Mouse (Mus musculus) hematopoietic stem cell, adult 5-6 weeks (primary cell): ENCODE results near the gene Bmf. TPM values are rescaled to one million over a fixed set of nuclear protein-coding genes. Genes with fewer than 3 reads are reported as not detected.

Experiments
- ATAC-seq, 2 experiments: fragments of 125-278 bp in 1 of 2; replicated peaks in 1 of 2; 2 replicates each; pipeline ENCODE4 v1.8.0; 2016 to 2017; ENCODE audit warnings: inconsistent platforms in 2 of 2, mild to moderate bottlenecking in 2 of 2, moderate number of reproducible peaks in 2 of 2, low read depth in 1 of 2, moderate TSS enrichment in 1 of 2; ENCODE audit not compliant: low FRiP score in 2 of 2, poor library complexity in 2 of 2, severe bottlenecking in 2 of 2, insufficient read depth in 1 of 2, low TSS enrichment in 1 of 2
- total RNA-seq: library from RNA; stranded (forward); fragments of 172-1452, 232-1000 nt; gene quantifications from 2 replicates; pipeline ENCODE4 v1.2.3, GENCODE M21; 2017

Bmf gene
- total RNA-seq, 1 experiment from 2014 or later: 1.9 TPM

DNA sequence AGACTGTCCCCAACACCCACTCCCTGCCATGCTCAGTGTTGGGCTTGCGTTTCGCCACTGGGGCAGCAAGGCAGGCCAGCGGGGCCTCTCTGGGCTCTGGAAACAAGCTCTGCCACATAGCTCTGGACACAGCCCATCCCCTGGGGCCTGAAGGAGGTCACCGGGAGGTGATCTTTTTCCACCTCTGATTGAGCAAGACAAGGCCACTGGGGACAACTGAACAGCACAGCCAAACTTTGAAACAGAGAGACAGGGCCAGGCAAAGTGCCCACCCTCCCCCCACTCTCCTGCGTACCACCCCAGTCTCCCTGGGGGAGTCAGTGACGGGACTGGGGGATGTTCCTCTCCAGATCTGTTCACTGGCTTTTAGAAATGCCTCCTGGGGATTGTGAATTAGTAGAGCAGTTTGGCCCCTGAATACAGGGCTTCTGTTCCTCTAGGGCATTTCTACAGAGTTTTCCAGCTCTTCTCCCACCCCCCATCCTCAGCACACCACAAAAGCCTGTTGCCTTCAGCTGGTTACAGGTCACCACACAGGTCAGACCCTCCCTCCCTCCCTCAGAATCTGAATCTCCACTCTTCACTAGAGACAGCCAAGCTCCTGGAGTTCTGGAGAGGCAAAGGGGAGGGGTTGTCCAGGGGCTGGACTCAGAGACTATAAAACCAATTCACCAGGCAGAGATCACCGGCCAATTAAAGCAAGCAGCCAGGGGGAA, 19.9 kb downstream of the Bmf start:
- ATAC-seq: no peak

DNA sequence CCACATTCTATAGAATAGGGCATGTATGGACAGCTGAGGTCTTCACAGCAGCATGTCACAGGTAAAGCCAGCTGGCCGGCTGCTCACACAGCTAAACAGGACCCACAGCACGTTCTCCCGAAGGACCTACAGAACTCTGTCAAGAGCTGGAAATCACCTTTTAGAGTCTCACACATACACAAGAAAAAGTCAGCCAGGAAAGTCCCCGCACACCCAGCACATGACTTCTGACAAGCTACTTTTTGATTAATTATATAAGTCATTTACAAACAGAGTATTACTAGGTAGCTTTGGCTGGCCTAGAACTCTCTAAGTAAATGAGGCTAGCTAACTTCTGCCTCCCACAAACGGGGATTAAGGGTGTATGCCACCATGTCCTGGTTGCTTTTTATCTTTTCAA, 22.9 kb downstream of the Bmf start:
- ATAC-seq: no peak

DNA sequence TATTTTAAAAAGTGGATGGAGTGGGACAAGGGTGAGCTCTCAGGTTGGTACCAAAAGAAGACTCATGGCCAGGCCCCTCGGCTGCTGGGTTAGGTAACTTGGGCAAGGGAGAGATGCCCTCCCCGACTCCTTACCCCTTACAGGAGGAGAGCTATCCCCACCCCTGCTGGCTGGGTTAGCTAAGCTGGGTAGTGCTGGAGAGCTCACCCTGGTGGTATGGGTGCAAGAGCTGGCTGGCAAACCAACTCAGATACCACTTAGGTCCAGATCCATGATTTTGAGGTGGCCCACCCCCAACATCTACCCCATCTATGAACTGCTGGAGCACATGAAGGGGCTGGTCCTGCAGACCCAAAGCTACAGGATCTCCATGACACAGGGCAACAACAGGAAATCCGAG, 24.7 kb downstream of the Bmf start:
- no peak for ATAC-seq

DNA sequence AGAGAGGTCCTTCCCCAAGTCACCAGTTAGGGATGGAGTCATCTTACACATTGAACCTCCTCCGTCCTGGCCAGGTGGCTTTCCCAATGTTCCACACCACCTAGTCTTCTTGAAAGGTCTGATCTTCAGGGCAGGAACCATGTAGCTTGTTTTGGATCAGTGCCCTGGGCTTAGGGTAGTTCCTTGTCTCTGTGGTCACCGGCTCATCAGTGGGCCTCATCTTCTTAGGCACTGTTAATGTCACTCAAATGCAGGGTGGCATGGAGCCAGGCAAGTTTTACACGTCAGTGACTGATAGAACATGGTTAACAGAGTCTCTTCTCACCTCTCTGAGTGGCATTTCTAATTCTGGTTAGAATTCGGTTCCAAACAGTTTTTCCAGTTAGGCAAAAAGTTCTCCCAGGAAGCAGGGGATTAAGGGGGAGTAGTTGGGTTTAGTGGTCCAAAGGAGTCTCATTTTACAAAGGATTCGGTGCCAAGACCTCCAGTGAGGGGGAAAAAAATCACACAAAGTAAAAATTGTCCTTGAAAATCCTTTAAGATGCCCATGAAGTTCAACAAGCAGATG, 26.2 kb downstream of the Bmf start:
- ATAC-seq: no peak

DNA sequence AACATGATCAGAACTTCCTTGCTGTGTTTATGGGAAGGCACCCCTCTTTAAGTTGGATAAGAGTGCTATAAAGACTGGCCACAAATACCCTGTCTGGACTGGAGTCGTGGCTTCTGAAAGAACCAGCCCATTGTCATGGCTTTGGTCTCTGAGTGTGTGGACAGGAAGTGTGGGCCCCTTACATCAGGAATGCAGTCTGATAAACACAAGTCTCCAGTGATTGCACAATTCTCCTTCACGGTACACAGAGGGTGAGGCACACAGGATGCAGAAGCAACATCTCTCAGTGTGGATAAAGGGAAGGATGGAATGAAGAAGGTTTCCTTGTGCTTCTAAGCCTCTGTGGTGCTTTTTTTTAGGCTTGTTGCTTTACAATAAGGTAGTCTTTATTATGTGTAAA, 27.2 kb downstream of the Bmf start:
- 0 out of 4 replicates have a peak, but pooled peaks of 1 of the 2 experiments have one; percentile 8 for ATAC-seq

DNA sequence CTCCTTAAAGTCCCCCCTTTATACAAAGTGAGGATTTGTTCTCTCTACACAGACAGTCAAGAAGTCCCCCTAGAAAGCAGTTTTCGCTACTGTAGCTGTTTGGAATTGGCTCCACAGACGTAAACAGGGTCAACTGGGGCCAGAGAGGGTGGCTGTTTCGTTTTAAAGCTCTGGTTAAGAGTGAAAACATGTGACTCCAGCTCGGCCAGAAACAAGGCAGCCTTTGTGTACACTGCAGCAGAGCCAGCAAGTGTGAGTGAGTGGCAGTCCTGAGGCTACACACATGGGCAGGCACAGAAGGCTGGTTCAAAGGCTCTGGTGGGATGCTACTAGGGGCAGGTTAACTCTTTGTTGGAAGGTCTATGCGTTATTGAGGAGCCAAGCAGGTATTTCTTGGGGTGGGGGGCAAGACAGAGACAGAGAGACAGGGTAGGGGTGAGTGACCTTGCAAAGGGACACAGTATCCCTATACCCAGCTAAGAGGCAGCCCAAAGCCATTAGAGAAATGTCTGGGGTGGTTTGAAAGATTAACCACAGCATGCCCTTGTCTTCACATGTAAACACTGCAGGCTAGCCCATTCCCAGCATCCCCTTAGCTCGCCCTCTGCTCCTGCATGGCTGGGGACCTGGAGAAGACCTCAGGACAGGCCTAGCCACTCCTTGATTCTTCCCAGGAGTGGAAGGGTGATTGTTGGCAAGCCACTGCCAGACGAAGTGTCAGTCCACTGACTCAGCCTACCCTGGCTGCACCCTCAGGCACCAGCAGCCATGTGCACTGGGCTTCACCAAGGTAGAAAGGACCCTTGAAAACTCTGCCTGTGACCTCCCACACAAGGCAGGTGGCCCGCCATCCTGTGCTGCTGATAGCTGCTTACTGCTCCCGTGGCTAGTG, 29.2 kb downstream of the Bmf start:
- peak; percentile 56 to 57; a peak in 3 of 4 replicates for ATAC-seq

DNA sequence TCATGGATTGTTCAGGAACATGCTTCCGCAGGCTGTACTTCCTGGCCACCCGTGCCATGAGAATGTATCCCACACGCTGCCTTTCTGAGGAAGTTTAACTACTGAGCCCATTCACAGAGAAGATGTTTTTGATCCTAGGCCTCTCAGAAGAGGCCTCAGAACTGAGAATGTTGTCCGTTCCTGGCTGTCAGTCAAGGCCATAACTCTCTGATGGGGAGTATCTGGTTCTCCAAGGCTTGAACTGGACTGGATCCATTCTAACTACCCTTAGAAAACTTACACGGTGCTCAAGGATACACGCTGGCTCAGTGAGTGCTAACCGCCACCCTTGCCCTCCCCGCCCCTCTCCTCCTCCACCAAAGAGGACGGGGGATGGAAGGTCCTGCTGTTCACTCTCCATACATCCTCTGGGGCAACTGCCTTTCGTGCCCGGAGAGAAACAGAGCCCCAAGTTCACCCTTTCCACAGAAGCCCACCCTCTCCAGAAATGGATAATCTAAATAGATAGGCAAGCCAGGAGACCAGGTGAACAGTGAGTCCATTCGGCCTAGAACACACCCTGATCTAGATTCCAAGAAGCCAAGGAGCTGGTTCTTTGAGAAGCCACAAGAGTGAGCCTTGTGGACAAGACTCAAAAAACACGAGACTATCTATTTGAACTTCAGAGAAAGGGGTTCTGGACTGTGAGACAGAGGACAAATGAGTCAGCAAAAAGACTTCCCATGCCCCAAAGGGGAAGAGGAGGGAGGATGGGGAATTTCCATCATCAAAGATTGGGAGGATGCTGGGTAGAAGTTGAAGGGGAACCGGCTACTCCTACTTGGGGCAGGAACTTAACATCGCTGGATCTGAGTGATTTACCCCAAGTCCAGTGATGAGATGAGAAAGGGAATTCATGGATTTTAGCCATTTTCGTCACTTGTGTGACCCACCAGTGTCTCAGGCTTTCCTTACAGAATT, 36.8 kb downstream of the Bmf start:
- no peak for ATAC-seq

DNA sequence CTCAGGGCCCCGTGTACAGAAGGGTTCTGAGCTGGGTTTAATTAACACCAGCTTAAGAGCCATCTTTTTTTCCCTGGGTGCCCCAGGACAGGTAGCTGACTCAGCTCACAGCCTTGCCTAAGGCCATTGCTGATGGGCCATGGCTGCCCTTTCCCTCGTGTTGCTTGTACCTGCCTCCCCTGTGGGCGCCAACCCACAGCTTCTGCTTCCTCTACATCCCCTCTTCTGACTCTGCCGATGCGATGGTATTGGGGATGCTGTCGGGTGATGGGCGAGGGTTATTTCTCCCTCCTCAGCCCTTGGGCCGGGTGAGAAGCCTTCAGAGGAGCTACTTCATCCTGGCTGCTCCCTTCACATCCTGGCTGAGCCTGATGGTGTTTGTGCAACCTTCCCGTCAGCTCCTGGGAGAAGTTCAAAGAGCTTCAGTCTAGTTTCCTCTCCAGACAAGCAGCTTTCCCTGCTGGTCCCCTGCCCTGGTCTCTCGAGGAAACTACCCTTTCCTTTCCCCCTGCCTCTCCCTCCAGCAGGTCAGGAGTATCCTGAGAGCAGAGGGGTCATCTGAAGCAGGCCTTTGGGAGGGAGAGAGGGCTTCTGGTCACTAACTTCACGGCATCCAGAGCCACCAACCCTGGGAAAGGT, 37.6 kb downstream of the Bmf start:
- peak; percentile 76 to 88 for ATAC-seq

DNA sequence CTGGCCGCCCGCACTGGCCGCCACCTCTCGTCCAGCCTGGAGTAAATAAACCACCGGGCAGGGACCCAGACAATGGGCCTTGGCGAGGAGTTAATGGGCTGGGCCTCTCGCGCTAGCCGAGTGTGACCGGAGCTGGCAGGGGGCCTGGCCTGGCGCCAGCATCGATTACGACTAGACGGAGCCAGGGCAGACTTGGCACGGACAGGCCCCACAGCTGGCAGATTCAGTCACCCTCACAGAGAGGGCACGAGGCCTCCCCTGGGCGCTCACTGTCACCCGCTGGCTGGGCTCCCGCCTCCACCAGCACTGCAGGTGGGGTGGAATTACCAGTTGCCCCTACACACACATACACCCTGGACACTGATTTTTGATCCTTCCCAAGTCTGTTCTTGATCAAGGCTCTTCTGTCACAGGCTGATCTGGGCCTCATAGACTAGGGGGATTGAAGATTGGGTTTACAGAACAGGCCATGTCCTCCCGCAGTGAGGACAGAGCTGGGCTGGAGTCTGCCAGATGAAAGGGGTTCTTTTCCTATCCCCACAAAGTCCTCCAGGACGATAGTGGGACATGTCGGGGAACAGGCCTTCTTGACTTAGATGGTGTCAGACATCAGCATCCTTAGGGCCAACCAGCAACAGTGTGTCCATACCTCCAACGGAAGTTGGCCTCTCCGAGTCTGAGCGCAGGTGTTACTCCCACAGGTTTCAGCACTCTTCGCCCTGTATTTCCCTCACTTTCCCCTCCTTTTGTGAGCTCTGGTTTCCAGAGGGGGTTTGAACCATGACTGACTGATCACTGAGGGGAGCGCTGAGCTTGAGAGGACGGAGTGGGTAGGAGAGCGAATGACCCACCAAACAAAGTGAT, 38.8 kb downstream of the Bmf start:
- no peak; a peak in 1 of 4 replicates for ATAC-seq

DNA sequence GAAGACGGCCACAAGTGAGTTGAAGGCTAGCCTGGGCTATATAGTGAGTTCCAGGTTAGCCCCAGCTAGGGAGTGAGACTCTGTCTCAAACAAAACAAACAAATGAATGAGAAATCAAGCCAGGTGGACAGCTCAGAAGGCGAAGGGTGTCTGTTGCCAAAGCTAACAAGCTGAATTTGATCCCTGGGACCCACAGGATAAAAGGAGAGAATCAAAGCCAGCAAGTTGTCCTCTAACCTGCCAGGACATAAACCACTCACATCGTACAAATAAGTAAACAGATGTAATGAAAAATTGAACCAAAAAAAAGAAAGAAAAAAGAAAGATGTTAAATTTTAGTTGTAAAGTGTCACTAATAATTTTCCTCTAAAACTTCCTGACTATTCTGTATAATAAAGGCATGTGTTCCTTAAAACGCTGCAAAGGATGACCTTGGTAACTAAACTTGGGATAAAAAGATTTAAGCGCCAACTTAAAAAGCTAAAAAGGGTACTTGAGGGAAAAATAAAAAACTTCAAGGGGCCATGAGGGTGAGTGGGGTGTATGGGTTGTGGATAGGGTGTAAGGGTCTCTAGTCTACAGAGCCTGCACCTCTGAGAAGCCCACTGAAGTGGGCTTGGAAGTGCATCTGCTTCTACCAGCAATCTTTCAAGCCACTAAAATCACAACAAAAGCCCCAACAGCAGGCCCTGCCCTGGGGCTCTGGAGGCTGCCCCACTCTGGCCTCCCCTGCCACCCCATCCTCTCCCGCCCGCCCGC, 39.6 kb downstream of the Bmf start:
- no peak for ATAC-seq

DNA sequence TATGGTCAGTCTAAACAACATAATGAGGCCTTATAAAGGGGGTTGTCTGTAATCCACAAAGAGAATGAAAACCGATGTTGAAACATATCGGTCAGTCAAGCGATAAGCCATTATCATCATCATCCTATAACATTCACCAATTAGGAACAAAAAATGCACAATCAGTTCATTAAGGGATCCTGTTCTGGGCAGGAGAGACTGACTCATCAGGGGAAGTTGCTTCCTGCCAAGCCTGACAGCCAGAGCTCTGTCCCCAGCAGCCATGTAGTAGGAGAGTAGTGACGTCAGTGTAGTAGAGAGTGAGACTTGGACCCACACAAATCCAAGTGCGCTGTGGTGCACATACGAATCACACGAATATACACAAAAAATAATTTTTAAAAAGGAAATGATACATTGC, 42.4 kb downstream of the Bmf start:
- no peak for ATAC-seq

DNA sequence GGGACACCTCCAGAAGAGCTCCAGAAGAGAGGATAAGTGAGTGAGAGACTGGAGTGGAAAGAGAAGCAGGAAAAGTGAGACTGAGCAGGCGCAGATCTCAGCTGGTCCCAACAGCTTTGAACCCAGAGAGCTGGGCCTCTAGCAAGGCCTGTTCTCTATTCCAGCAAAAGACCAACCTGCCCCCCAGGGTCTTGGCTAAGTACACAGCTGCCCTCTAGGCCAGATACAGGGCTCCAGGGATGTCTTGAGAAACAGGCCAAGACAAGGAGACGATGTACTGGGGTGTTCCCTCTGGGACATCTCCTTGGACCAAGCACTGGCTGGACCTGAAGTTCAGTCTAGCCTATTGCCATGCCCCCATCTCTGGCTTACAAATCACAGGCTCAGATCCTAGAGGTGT, 49.3 kb downstream of the Bmf start:
- ATAC-seq: no peak

DNA sequence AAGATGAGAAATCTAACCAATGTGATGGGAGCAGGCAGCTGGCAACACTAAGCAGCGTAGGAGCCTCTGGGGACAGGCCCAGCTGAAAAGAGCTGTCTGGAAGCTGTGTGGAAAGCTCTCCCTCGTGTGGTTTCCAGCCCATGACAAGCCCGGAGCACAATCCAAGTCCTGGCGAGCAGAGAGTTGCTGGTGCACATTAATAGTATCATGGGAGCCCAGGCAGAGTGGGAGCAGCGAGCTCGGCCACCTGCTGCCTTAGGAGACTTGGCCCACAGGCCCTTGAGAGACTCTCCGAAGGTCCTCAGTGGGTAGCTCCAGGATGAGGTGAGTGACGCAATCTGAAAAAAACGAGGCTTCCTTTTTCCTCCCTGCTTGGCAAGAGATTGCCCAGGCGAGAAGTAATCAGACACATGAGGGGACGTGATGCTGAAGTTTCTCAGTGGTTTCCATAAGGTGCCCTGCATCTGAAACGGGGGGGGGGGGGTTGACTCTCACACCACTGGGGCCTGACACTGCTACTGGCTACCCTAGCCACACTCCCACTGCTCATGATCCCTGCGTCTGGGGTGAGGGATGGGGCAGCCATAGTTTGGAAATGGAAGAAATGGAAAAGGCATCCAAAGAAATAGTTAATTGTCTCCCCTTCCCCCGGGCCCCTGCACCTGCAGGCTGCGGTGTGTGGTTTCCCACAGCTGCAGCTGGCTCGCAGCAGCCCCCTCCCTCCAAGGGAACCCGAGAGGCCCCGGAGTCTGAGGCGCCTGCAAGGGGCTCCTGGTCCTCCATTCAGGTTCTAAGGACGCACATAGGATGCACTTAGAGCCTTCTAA, 50.1 kb downstream of the Bmf start:
- ATAC-seq: peak; percentile 85 to 96

DNA sequence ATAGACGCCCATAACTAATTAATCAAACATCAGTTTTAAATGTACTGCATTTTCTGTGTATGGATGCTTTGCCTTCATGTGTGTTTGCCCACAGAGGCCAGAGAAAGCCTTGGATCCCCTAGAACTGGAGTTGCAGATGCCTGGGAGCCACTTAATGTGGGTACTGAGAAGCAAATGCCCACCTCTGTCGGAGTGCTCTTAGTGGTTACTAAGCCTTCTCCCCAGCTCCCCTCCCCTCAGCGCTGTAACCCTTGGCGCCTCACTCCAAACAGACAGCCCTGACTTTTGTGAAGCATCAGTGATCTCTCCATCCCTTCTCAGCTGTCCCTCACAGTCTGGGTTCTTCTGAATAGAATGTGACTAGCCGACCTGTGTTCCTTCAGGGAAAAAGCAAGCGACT, 51.0 kb downstream of the Bmf start:
- ATAC-seq: no peak

DNA sequence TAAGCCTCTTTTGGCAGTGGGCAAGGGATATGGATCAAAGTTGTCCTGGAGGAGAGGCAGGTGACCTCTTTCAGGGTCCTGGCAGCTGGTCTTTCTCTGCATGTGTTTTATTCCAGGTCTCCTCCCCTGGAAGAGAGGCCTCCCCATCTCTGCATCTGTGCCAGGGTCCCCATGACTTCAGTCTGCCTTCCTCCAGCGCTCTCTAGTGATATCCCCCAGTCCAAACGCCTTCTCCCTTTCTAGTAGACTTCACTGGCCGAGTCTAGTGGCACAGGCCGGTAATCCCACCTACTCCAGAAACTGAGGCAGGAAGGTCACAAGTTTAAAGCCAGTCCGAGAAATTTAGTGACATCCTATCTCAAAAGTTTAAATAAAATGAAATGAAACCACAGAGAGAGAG, 51.6 kb downstream of the Bmf start:
- no peak for ATAC-seq
